Mouse (Mus musculus) CD4-positive, CD25-positive, alpha-beta regulatory T cell, adult 2 months (primary cell): ENCODE measurements around the gene Cep97.
A peak's percentile ranks its signal among the peaks of the same experiment; 100 is the strongest.
"Not testable (repeated sequence)": the region's sequence is repeated elsewhere in the genome, so short reads cannot be mapped to it uniquely, and the experiment has no call there.

Experiments
- DNase-seq: peaks from one replicate; pipeline ENCODE4 v3.0.0-alpha.2; 2012; ENCODE audit warnings: low read depth, low spot score

The Cep97 gene

DNA sequence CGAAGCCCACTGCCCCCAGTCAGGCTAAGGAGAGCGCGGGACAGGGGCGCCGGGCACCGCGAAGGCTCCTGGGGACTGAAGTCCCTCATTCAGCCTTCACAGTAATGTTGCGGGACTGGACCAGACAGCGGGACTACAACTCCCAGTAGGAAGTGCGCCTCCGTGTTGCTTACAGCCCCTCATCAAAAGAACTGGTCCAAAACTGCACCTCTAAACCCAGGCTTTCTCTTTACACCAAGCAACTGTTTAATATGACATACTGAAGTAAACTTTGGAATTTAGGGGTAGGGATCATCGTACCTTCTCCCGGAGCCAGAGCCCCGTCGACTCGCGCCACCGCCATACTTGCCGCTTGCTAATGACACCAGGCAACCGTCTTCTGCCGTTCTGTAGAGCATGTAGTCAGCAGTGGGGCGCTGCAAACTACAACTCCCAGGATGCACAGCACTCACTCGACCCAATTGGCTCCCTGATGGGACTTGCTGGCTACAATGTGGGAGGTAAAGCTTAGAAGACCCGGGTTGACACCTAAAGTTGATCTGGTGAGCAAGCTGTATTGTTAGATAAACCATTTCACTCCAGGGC lies at the start of gene Cep97:
Cep97 (minus strand) TSS at position 403 of the 585 bp plus-strand sequence.
- peak; percentile 95 for DNase-seq

DNA sequence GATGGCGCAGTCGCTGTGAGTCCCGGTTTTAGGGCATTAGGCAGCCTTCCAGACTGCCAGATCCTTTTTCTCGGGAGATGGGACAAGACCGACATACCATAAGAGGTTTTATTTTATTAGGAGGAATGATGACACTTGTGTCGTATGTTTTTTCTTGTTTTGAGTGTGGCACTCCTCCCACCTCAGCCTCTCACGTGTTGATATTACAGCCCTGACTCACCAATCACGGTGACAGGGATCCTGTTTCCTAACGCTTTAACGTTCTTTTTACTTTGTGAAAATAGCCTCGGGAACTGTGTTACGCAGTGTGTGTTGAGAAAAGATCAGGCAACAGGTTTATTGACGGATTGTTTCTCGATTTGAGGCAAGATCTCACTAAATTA lies 40.2 kb upstream of the Cep97 start:
- DNase-seq: peak; percentile 70

DNA sequence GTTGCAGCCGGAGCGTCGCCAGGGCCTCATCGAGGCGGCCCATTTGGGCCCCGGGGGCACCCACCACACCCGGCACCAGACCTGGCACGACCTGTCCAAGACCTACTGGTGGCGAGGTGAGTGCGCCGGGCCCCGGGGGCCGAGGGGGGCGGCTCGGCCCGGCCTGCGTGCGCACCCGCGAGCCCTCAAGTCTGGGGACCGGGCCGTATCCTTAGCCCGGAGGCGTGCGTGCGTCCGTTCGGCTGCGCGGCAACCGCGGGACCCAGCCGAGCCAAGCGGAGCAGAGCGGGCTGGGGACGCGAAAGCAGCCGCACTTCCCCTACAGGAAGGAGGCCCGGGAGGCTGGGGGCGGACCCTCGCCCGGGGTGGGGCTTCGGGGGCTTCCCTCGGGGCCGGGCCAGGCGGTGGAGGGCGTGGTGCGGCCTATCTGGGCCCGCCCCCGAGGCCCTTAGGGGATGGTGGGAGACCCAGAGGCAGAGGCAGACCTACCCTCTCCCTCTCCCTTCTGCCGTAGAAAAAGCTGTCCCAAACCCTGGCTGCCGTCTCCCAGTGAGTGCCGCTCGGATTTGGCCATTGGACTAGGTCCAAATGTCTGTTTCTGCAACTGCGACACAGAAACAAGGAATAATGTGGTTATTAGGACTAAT lies 39.7 kb upstream of the Cep97 start:
- peak; percentile 93 for DNase-seq

DNA sequence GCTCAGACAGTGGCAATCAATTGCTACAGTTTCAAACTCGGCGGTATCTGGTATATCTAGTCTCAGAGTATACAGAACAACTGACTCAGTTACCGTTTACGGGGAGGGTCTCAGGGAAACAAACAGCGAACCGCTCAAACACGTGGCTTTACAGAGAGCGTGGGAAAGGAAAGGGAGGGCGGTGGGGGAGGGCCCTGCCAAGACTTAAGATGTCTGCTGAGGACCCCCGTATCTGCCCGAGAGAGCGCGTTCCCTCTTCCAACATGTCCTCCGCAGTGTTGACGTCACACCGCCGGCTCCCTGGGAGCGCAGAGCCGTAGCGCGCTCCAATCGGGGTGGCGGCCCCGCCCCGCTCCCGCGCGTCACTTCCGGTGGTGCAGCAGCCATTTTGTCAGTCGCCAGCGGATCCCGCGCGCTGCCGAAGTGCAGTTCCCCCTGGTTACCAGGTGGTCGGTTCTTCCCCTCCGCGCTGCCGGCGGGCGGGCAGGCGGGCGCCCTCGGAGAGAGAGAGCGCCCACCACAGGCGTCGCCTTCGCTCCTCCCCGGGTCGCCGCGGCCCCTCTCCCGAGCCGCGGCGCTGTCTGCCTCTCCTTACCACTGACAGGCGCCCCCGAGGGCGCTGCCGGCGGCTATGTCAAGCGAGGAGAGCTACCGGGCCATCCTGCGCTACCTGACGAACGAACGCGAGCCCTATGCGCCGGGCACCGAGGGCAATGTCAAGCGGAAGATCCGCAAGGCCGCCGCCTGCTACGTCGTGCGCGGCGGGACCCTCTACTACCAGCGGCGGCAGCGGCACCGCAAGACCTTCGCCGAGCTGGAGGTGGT lies 39.0 kb upstream of the Cep97 start, which contains the start of gene Zbtb11:
Zbtb11 (plus strand) TSS at position 453 of the 825 bp plus-strand sequence.
- DNase-seq: peak; percentile 100

DNA sequence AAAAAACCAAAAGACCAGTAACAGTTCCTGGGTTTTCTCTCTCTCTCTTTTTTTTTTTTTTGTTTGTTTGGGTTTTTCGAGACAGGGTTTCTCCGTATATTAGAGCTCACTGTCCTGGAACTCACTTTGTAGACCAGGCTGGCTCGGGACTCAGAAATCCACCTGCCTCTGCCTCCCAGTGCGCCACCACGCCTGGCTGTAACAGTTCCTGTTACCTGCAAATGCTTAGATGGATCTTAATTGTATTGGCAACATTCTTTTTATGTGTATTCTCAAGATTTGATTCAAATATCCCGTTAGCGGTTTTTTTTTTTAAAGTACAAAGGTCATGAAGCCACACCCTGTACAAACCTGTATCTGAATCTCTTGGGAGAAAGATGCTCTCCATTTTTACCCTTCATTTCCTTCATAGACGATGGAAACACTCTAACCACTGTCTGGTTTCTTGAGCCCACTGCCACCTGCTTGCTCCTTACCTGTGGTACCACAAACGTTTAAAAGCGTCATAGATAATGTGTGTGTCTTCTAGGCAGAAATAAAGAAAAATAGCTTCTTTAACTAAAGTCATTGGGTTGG lies 38.1 kb upstream of the Cep97 start:
- peak; percentile 33 for DNase-seq

DNA sequence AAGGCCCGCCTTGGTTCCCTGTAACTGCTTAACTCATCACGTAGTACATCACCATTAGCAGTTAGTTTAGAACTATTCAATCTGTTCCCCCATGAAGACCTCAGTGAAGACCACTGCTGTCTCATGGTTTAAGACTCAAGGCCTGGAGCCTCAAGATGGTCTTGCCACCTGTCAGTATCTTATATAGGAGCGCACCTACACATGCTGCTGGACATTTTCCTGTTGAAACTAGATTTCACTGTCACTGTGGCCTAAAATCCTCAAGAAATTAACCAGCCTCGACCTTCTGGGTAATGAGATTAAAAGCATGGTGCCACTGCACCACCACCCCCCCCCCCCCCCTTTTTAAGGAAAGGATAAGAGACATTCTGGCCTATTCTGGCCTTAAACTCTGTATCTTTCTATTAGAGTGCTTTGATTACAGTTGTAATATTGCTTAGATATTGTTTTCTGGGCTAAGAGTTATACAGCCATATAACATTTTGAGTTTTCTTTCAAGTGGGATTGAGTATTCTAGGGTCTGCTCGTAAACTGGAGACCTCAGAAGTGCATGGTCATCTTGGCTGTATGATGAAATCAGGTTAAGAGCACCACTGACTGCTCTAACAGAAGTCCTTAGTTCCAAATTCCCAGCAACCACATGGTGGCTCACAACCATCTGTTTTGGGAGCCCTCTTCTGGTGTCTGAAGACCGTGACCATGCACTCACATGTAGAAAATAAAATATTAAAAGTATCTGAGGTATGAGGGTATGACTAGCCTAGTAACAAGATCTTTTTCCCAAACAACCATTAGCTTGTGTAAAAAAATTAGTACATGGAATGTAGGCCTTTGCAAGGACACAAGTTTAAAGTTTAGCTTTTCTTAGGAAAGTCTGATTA lies 37.3 kb upstream of the Cep97 start:
- no peak for DNase-seq

DNA sequence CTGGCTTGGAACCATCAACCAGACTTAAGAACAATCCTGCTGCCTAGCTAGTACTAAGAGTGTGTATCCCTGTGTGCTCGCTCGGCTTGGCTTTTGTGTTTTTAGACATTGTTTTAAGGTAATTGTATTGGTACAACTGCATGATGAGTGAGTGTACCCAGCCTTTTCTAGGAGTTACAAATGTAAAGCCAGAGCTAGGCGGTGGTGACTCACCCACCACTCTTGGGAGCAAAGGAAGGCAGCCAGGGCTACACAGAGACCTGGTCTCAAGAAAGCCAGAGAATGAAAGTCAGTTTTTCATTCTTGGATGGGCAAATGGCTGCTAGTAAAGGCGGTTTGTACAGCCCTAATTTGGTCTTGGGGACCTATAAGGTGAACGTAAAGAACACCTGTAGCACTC lies 35.8 kb upstream of the Cep97 start:
- no peak for DNase-seq

DNA sequence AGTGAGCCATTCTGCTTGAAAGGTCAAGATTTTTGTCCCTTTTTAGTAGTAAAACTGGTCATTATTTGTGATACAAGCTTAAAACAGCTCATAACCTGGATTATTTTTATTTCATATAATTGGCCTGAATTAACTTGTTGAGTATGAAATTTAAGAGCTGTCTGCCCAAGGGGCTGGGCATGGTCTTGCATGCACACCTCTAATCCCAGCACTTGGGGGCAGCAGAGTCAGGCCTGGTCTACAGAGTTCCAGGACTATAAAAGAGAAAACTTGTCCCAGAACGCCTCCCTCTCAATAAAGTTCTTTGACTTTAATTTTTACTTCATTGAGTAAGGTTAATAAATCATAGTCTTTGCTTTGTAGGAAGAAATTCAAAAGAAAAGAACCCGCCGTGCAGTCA lies 34.5 kb upstream of the Cep97 start:
- peak; percentile 75 for DNase-seq

DNA sequence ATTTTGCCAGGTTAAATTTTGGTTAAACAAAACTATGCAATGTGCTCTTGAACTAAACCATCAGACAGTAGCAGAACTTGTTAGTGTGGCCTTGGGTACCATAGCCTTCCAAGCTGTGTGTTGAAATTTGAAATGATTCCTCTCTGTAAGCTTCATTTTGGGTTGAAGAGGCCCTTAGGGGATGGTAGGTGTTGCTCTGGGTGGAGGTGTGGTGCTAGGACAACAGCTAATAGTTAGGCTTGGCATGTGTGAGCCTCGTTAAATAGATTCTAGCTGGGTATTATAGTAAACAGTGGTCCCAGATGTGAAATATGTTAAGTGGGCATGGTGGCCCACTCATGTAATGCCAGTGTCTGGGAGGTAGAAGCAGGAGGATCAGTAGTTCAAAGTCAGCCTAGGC lies 32.6 kb upstream of the Cep97 start:
- DNase-seq: no peak

DNA sequence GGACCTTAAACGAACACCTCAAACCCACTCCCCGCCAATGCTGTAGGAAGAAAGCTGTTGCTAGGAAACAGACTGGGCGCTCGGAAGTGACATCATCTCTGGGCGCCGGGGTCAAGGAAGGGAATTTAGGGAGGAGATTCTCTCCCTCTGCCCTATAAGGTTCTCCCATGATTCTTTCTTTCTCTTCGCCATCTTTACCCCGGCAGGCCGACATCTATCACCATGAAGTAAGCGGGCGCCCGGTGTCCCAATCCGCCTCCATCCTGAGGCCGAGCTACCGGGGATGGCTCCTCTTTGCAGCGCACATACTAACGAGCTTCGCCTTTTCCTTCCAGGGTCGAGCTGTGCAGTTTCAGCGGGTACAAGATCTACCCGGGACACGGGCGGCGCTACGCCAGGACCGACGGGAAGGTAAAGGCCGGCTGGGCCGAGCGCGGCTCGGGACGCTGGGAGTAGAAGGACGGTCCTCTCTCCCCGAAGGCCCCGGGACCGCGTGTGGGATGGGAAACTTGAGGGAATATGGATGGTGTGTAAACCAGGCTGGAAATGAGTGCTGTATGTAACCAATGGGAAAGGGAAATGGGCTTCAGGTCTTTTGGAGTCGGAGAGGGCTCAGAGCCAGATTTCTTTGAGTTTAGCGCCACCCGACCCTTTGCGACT lies 31.7 kb upstream of the Cep97 start, which contains the start of gene Rpl24:
Rpl24 (plus strand) TSS at position 64 of the 660 bp plus-strand sequence.
- DNase-seq: peak; percentile 94

DNA sequence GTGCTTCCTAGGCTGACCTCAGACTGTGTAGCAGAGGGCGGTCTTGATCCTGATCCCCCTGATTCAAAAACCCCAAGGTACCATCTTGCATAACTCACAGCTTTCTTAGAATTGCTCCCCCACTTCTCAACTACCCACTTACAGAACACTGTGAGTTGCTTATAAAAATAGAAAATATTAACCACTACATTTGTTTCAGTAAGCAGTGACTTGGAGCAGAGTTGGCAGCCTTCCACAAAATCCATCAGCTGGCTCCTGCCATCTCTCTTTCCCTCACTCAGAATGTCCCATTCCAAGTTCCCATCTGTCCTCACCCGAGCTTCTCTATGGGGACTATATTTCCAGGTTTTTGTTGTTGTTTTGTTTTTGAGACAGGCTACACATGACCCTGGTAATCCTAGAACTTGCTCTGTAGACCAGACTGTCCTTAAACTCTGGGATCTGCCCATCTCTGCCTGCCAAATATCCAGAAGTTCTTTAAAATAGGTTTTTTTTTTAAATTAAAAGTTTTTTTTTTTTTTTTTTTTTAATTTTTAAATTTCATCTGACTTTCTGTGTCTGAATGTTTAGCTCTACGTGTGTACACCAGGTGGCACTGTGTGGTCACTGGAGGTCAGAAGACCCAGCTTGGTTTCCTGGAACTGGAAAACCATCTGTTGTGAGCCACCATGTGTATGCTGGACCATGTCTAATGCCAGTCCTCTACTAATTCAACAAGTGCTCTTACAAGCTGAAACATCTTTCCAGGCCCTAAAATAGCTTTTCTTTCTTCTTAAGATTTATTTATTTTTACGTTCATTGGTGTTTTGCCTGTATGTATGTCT lies 29.7 kb upstream of the Cep97 start:
- DNase-seq: peak; percentile 66

DNA sequence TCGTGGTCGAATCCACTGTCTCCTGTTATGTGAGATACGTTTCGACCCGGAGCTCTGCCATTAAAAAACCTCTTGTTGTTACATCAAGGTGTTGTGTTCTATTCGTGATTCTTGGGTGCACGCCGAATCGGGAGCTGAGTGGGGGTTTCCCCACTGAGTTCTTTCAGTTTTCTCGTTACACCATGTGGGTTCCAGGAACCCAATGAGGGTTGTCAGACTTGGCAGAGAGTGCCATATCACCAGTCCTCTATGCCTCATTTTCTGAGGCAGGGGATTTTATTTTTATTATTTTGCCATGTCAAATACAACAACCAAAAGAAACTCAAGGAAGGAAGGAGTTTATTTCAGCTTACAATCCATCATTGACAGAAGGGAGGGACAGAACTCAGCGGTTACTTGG lies 28.4 kb upstream of the Cep97 start:
- DNase-seq: peak; percentile 56

DNA sequence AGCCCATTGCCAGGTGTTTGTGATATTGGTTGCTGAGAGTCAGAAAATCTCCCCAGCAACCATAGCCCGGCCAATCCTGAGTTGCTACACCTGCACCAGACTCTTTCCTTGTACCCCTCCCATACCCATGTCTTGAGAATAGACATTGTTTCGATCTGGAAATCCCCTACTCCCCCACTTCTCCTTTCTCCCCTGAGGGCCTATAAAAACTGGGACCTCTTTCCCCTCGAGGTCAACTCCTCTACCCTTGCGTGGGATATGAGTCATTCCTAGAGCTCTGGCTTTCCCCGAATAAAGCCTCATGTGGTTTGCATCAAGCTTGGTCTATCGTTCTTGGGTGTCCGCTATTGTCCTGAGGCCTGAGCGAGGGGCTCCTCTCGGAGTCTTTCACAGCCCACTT lies 19.5 kb upstream of the Cep97 start:
- DNase-seq: not testable (repeated sequence)

DNA sequence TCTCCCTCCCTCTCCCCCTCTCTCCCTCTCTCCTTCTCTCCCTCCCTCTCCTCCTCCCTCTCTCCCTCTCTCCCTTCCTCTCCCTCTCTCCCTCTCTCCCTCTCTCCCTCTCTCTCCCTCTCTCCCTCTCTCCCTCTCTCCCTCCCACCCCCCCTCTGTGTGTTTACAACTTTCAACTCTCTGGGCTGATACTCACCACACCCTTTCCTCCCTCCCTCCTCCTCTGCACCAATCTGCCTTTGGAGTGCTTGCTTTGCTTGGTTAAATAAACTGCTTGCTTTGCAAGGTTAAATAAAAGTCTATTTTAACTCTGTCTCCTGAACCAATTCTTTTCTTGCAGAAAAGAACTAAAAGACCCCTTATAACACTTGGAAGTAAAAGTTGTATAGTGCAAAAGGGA lies 18.1 kb upstream of the Cep97 start:
- peak; percentile 44 for DNase-seq

DNA sequence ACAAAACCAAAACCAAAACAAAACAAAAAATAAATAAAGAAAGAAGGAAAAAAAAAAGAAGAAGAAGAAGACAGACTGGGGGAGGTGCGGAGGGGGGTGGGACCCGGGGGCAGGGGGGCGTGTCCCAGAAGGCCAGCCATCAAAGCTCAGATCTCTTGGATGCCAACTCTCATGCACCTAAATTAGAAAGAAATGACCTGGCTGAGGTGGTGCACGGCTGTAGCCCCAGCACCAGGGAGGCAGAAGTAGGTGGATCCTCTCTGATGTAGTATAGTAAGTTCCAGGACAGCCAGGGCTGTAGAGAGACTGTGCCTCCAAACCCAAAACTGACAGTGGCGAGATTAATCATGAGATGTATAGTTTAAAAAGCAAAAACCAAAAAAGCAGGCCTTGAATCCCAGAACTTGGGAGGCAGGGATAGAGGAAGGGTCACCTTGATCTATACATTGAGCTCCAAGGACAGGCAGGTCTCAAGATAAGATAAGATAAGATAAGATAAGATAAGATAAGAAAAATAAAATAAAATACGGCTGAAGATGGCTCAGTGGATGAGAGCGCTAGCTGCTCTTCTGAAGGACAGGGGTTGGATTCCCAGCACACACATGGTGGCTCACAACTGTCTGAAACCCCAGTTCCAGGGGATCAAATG lies 17.1 kb upstream of the Cep97 start:
- peak; percentile 63 for DNase-seq

DNA sequence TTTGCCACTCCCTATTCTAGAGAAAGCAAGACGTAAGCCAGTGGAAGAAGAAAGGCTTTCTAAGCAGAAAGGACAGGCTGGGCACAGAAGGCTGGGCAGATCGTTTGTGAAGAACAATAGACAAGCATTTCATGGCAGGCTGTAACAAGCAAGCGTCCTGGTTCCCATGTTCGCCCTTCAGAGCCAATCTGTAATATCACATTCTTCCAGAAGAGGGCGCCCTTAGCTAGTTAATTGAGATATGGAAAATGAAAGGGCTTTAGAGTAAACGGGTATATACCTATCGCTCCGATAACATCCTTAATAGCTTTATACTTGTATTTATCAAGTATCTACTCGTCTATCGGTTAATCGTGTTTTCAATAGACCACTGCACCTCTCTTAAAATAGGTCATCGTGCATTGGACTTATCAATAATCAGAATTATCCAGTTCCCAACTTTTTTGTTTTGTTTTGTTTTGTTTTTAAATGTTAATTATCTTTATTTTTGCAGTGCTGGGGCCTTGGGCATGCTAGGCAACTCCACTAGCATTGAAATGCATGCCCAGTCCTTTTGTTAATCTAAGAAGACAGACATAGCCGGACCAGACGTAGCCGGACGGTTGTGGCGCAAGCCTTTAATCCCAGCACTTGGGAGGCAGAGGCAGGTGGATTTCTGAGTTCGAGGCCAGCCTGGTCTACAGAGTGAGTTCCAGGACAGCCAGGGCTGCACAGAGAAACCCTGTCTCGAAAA lies 16.5 kb upstream of the Cep97 start:
- DNase-seq: peak; percentile 93

DNA sequence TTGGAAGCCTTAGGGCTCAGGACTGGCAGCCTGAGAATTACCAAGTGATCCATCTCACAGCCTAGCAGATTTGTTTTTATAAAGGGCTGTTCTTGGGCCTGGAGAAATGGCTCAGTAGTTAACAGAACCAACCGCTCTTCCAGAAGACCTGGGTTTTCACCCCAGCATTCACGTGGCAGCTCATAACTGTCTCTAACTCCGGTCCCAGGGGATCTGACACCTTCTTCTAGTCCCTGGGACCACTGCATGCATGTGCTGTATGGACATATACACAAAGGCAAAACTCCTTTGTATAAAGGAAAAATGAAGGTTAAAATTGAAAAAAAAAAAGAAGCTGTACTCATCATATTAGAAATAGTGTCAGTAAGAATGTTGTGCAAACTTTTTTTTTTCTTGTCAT lies 15.8 kb upstream of the Cep97 start:
- DNase-seq: no peak

DNA sequence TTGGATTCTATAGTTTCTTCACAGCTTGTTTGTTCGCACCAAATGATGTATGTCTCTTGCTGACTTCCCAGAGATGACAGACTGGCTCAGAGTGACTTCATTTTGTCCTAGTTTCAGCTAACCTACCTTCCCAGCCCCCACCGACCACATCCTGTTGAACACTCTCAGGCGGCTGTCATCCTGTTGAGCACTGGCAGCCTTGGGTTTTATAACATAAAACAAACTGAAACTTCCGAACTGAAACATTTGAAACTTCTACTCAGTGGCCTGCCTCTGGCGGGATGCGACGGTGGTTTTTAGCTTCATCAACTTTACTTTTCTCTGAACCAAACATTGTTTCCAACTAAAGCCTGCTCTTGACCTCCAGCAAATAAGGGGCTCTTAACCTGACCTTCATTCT lies 14.3 kb upstream of the Cep97 start:
- DNase-seq: peak; percentile 95
